Mouse (Mus musculus) lung, postnatal 0 days (tissue): ENCODE data around the gene Cdhr4. TPM values are rescaled to one million over a fixed set of nuclear protein-coding genes. Genes with fewer than 3 reads are reported as not detected.

Experiments
- ATAC-seq: fragments of 200-750 bp; cut with Nextera tagmentation; 2 replicates; pipeline ENCODE4 v1.8.0; 2017; ENCODE audit warnings: moderate library complexity
- DNase-seq: peaks from one replicate; pipeline ENCODE4 v3.0.0-alpha.2; 2016; ENCODE audit warnings: low spot score
- H3K27ac ChIP-seq: fragments of 300-500 bp; sonication (generic); 2 replicates; pipeline ENCODE4 v1.5.1; 2014; ENCODE audit warnings: antibody characterized with exemption, mild to moderate bottlenecking, low read length, mixed read lengths
- H3K27me3 ChIP-seq: fragments of 300-500 bp; sonication (generic); replicated peaks from 2 replicates; pipeline ENCODE4 v1.6.1; 2014; ENCODE audit warnings: low read length, mixed read lengths; ENCODE audit not compliant: insufficient read depth
- H3K36me3 ChIP-seq: fragments of 300-500 bp; sonication (generic); 2 replicates; pipeline ENCODE4 v1.6.1; 2014; ENCODE audit warnings: low read length, mixed read lengths; ENCODE audit not compliant: insufficient read depth
- H3K4me1 ChIP-seq: fragments of 300-500 bp; sonication (generic); 2 replicates; pipeline ENCODE4 v1.6.1; 2014; ENCODE audit warnings: antibody characterized with exemption, low read depth, low read length, mixed read lengths; ENCODE audit not compliant: insufficient read depth
- H3K4me2 ChIP-seq: fragments of 300-500 bp; sonication (generic); replicated peaks from 2 replicates; pipeline ENCODE4 v1.6.1; 2014; ENCODE audit warnings: low read depth, mild to moderate bottlenecking, low read length, moderate library complexity, mixed read lengths
- H3K4me3 ChIP-seq: fragments of 300-500 bp; sonication (generic); 2 replicates; pipeline ENCODE4 v1.5.1; 2014; ENCODE audit warnings: low read depth, low read length
- H3K9ac ChIP-seq: fragments of 300-500 bp; sonication (generic); replicated peaks from 2 replicates; pipeline ENCODE4 v1.6.1; 2014; ENCODE audit warnings: low read depth, mild to moderate bottlenecking
- H3K9me3 ChIP-seq: fragments of 300-500 bp; sonication (generic); 2 replicates; pipeline ENCODE4 v1.6.1; 2016; ENCODE audit warnings: low read length, mixed read lengths
- CTCF ChIP-seq: IDR thresholded peaks from 2 replicates; pipeline ENCODE4 v1.5.1; 2016; ENCODE audit warnings: antibody characterized with exemption, mild to moderate bottlenecking
- EP300 ChIP-seq: IDR thresholded peaks from 2 replicates; pipeline ENCODE4 v1.6.1; 2016; ENCODE audit warnings: antibody characterized with exemption, mild to moderate bottlenecking, control low read depth
- WGBS: fragments of 180-500 bp; shearing (Covaris S2); extraction: QIAGEN DNeasy Blood & Tissue Kit; methylation state at CpG from one replicate; pipeline ENCODE4 v1.1.7; 2014; 5-methylcytosine and 5-hydroxymethylcytosine counted together
- polyA plus RNA-seq: library from polyadenylated mRNA; unstranded; fragments of >200 nt; fragmentation: Nextera tagmentation; extraction: Ambion mirVana; gene quantifications from 2 replicates; pipeline ENCODE4 v1.2.1, GENCODE M21; 2015

Gene Cdhr4
- polyA plus RNA-seq, 1 experiment from 2014 or later, result 7.8 TPM

DNA sequence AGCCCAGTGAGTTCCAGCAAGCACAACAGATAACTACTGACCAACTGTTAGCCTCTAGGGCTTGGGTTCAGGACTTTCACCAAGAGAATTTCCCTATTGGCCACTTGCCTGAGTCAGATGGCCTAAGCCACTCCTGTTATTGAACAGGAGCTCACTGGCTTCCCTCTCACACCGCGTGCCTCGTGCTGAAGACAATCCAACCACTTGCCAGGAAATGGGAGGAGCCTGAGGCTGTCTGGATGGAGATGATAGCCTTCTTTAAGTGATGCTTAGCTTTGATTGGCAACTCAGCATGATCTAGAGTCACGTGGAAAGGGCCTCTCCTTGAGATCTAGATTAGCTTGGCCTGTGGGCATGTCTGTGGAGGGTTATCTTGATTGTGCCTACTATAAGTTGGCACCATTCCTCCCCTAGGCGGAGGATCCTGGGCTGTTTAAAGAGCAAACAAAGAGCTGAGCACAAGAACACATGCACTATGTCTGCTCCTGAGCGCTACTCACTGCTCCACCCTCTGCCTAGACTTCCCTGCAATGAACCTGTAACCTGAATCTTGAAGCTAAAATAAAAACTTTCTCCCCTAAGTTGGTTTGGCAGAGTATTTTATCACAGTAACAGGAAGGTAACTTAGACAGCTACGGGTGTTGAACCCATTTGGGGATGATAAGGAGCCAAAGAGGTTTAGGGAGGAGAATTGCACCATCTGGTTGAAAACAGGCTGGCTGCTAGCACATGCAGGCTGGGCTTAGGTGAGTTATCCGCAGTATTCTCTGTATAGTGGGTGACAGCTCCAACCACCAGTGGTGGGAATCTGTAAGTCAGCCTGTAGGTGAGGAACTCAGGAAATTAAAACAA lies 20.4 kb upstream of the Cdhr4 start:
- no peaks in the 10 kb centered on the region for H3K9me3 ChIP-seq
- DNase-seq, result peak; percentile 43
- WGBS, result 46% methylated on average over 8 of the region's 8 CpGs
- no peak overlapping the region for H3K4me3 ChIP-seq
- H3K27me3 ChIP-seq, result no peaks in the 10 kb centered on the region
- no peak overlapping the region for H3K27ac ChIP-seq
- TF ChIP-seq CTCF (no peak), EP300 (no peak)
- peak; percentile 60 for ATAC-seq
- peaks cover 11% of the 10 kb centered on the region; the same call in 1 of the 2 replicates for H3K4me1 ChIP-seq
- H3K36me3 ChIP-seq, result no peaks in the 10 kb centered on the region
- H3K9ac ChIP-seq, result no peak overlapping the region
- H3K4me2 ChIP-seq, result no peak overlapping the region

DNA sequence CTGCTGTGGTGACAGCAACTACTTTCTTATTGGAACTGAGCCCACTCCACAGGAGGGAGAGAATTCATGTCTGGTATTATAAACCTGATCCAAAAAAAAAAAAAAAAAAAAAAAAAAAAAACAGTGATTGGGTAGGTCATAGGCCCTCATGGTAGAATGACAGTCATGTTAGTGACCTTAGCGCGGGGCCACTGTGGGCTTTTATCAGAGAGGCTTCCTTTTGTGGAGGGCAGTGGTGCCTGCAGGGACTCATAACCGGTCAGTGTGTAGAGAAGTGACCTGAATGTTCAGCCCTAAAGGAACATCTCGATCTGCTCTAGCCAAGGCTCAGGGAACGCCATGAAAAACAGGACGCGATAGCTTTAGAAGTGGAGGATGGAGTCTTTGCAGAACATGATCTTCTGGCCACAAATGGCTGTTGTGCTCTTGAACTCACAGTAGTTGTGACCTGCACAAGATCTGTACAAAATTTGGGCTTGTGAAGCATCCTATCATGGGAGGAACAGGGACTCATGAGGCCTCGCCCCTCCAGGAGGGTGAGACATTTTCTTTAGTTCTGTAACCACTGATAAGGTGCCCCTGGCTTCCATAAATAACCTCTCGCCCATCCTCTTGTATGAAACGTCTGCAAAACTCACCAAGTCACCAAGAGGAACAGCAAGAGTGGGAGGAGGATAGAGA lies 17.7 kb upstream of the Cdhr4 start:
- H3K4me3 ChIP-seq, result no peak overlapping the region
- TF ChIP-seq EP300, result no peak
- no peak for TF ChIP-seq CTCF
- DNase-seq (no peak), ATAC-seq (no peak)
- no peaks in the 10 kb centered on the region for H3K9me3 ChIP-seq
- no peaks in the 10 kb centered on the region for H3K27me3 ChIP-seq
- peak overlapping the region; percentile 78 for H3K27ac ChIP-seq
- peaks cover 11% of the 10 kb centered on the region; the same call in 1 of the 2 replicates for H3K4me1 ChIP-seq
- H3K4me2 ChIP-seq, result peak overlapping the region; percentile 60; the same call in 1 of the 2 replicates
- 72% methylated on average over 10 of the region's 10 CpGs for WGBS
- 0 out of 2 replicates have a peak, but pooled peaks cover 7% of the 10 kb centered on the region for H3K36me3 ChIP-seq
- no peak overlapping the region for H3K9ac ChIP-seq

DNA sequence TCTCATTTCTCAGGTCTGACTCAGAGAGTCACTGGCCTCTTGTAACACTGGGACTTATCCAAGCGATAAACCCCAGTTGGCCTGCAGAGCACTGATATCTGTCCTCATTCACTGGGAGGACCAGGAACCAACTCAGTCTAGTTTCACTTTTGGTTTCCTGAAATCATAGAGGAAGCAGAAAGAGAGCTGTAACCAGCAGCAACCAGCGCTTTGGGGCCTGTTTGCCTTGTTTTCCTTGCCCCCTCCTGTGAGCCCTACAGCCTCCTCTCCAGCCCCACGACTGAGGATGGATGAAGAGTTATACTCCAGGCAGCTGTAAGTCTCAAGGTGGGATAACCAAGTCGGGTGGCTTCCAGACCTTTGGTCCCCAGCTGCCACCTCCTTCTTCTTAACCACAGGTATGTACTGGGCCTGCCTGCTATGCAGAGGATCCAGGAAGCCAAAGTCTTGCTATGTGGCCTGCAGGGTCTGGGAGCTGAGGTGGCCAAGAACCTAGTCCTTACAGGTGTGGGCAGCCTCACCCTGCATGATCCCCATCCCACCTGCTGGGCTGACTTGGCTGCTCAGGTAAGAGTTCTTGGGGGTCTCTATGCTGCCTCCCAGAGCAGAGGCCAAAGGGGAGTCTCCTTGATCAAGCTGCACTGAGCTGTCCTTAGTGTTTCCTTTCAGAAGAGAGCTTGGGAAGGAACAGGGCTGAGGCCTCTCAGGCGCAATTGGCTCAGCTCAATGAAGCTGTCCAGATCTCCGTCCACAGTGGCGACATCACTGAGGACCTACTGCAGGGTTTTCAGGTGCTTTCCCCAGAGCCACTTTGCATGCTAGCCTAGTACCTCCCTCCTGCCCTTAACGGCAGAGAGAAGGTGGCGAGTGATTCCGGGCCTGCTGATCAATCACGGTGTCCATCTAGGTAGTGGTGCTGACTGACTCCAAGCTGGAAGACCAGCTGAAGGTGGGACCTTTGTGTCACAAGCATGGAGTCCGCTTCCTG lies 16.6 kb upstream of the Cdhr4 start, which contains the start of gene Uba7:
TSS of gene Uba7 (plus strand) at position 107 of the 988 bp plus-strand sequence.
- Histone ChIP-seq H3K27me3 (no peaks in the 10 kb centered on the region), H3K4me3 (peak within 1 kb of the TSS; percentile 14), H3K9me3 (no peaks in the 10 kb centered on the region), H3K9ac (peak within 1 kb of the TSS; percentile 36), H3K4me1 (peaks cover 11% of the 10 kb centered on the region; the same call in 1 of the 2 replicates), H3K4me2 (peak within 1 kb of the TSS; percentile 60), H3K27ac (peak within 1 kb of the TSS; percentile 78), H3K36me3 (0 out of 2 replicates have a peak, but pooled peaks cover 12% of the 10 kb centered on the region)
- DNase-seq (peak; percentile 84), ATAC-seq (peak; percentile 73)
- 57% methylated on average over 12 of the region's 12 CpGs for WGBS
- TF ChIP-seq CTCF (no peak), EP300 (no peak)

DNA sequence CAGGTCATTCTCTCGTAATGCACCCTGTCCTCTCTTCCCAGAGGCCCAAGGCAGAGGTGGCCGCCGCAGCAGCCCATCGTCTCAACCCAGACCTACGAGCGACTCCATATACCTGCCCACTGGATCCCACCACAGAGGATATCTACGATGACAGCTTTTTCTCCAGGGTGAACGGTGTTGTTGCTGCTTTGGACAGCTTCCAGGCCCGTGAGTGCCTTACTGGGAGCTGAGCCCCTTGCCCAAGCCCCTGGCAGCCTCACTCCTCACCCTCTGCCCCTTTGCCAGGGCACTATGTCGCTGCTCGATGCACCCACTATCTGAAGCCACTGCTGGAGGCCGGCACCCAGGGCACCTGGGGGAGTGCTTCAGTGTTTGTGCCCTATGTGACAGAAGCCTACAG lies 13.5 kb upstream of the Cdhr4 start:
- ATAC-seq (no peak), DNase-seq (no peak)
- no peaks in the 10 kb centered on the region for H3K9me3 ChIP-seq
- H3K9ac ChIP-seq, result no peak overlapping the region
- H3K36me3 ChIP-seq, result 0 out of 2 replicates have a peak, but pooled peaks cover 14% of the 10 kb centered on the region
- no peak overlapping the region for H3K27ac ChIP-seq
- no peak overlapping the region for H3K4me2 ChIP-seq
- peaks cover 21% of the 10 kb centered on the region; the same call in 1 of the 2 replicates for H3K4me1 ChIP-seq
- 86% methylated on average over 12 of the region's 12 CpGs for WGBS
- TF ChIP-seq CTCF (no peak), EP300 (no peak)
- no peaks in the 10 kb centered on the region for H3K27me3 ChIP-seq
- H3K4me3 ChIP-seq, result no peak overlapping the region

- H3K4me2 ChIP-seq, result peak overlapping the region; percentile 70
- no peaks in the 10 kb centered on the region for H3K27me3 ChIP-seq
- H3K4me3 ChIP-seq, result peak overlapping the region; percentile 59
- peak overlapping the region; percentile 92 for H3K27ac ChIP-seq
- no peaks in the 10 kb centered on the region for H3K9me3 ChIP-seq
- peak; percentile 15 for ATAC-seq
- 27% methylated on average over 7 of the region's 7 CpGs for WGBS
- DNase-seq, result peak; percentile 79
- H3K4me1 ChIP-seq, result peaks cover 11% of the 10 kb centered on the region; the same call in 1 of the 2 replicates
- H3K9ac ChIP-seq, result peak overlapping the region; percentile 32; the same call in 1 of the 2 replicates
- peak; percentile 33; the same call in 1 of the 2 replicates for TF ChIP-seq EP300
- TF ChIP-seq CTCF, result no peak
- 0 out of 2 replicates have a peak, but pooled peaks cover 14% of the 10 kb centered on the region for H3K36me3 ChIP-seq
Observed at GRCm38 (mm10) chr9:107981684-107982605, 10.4 kb upstream of the Cdhr4 start.
